12 mouse cellular contexts compared by ENCODE assay signal in the genomic region with DNA sequence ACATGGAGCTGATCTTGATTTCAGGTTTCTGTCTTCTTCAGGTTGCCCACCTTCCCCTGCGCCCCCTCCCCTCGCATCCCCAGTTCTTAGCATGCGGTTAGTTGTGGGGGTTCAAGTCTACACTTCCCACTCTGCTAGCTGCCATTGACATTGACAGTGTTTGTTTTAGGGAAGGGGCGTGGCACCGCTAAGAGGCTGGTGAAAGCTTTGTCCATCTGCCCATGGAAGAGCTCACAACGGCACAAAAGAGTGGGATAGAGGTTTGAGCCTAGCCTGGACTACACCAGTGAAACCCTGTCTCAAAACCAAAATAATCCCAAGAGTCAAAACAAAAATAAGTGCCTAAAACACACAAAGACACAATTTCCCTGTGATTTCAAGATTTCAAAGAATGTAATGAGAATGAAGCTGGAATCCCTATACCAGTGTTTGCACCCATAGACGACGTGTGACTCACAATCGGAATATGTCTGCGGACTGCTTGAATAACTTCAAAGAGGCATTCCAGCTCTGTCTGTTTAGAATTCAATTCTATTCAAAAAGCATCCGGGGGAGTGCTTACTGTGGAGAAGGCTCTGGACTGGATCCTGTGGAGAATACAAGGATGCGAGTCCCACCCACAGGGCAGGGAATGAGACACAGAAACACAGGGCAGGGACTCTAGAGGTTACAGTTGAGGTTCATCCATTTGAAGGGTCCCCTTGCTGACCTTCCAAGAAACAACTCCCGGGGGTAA.
A peak's percentile ranks its signal among the peaks of the same experiment; 100 is the strongest.
DNase-seq lines count a peak whose midpoint lies in the region; ATAC-seq and TF ChIP-seq lines count a peak whose summit lies in the region.
"Had no signal": no experiment of that assay in that cellular context is flagged by ENCODE, and none has a peak within 500 bp of the region (broad histone marks: within the 10 kb centered on the region; RNA-seq: fewer than 3 reads in every experiment).

No protein-coding gene starts in this region.

- no peak overlapping the region for H3K27ac ChIP-seq in lung, embryonic 14.5 days (ENCODE audit: low read depth)
- H3K27ac ChIP-seq in forebrain, embryonic 10.5 days, result peak overlapping the region; percentile 44; the same call in 1 of the 2 replicates
- H3K27ac ChIP-seq in hindbrain, embryonic 16.5 days (ENCODE audit: low read depth, low read length), result peak overlapping the region; percentile 25; the same call in 1 of the 2 replicates
- H3K27ac ChIP-seq: heart, embryonic 13.5 days; liver, embryonic 14.5 days had no signal

- 53% methylated on average over 13 of the region's 13 CpGs for WGBS in lung, embryonic 14.5 days
- WGBS in forebrain, embryonic 10.5 days, result 63% methylated on average over 13 of the region's 13 CpGs
- 34% methylated on average over 13 of the region's 13 CpGs for WGBS in hindbrain, embryonic 16.5 days

- H3K4me2 ChIP-seq in lung, embryonic 14.5 days, result no peak overlapping the region
- H3K4me2 ChIP-seq in hindbrain, embryonic 16.5 days (ENCODE audit: low read length), result no peak overlapping the region
- H3K4me2 ChIP-seq: heart, embryonic 13.5 days had no signal

- no peaks in the 10 kb centered on the region for H3K27me3 ChIP-seq in lung, embryonic 14.5 days (ENCODE audit: insufficient read depth, low read length)
- H3K27me3 ChIP-seq in forebrain, embryonic 10.5 days (ENCODE audit: poor library complexity, severe bottlenecking), result peaks cover 44% of the 10 kb centered on the region
- no peaks in the 10 kb centered on the region for H3K27me3 ChIP-seq in hindbrain, embryonic 16.5 days (replicated peaks; ENCODE audit: control insufficient read depth, insufficient read depth, low read length)

- TF ChIP-seq CTCF in lung, embryonic 14.5 days (IDR thresholded peaks at IDR 0.05; ENCODE audit: low read depth), result no peak

- H3K9ac ChIP-seq in lung, embryonic 14.5 days, result no peak overlapping the region
- H3K9ac ChIP-seq in hindbrain, embryonic 16.5 days (ENCODE audit: low read depth, low read length), result no peak overlapping the region
- H3K9ac ChIP-seq: heart, embryonic 13.5 days; liver, embryonic 14.5 days had no signal

- no peaks in the 10 kb centered on the region for H3K9me3 ChIP-seq in lung, embryonic 14.5 days (ENCODE audit: low read depth, low read length)
- no peaks in the 10 kb centered on the region for H3K9me3 ChIP-seq in forebrain, embryonic 10.5 days
- no peaks in the 10 kb centered on the region for H3K9me3 ChIP-seq in hindbrain, embryonic 16.5 days (ENCODE audit: control insufficient read depth, low read length)
- H3K9me3 ChIP-seq: heart, embryonic 13.5 days had no signal

- peak; percentile 4 for DNase-seq in lung, embryonic 14.5 days
- DNase-seq in lung, postnatal 25 days (ENCODE audit: low spot score), result no peak
- DNase-seq in forebrain, embryonic 10.5 days (ENCODE audit: extremely low spot score, low spot score), result no peak
- peak; percentile 22 for DNase-seq in retina, embryonic 14.5 days (ENCODE audit: low spot score)
- no peak for DNase-seq in spleen, postnatal 14 days (ENCODE audit: low spot score in 2 of 2)
- no peak for DNase-seq in adrenal gland, adult 8-10 months
- no peak for DNase-seq in cerebellum, adult 11 months
- DNase-seq: cerebellum, adult 11-12 months; kidney, adult 2 months had no signal

- H3K4me3 ChIP-seq in lung, embryonic 14.5 days (ENCODE audit: low read depth, low read length), result no peak overlapping the region
- no peak overlapping the region for H3K4me3 ChIP-seq in forebrain, embryonic 10.5 days
- H3K4me3 ChIP-seq in hindbrain, embryonic 16.5 days (ENCODE audit: low read length), result no peak overlapping the region
- H3K4me3 ChIP-seq: heart, embryonic 13.5 days had no signal

- no peaks in the 10 kb centered on the region for H3K36me3 ChIP-seq in lung, embryonic 14.5 days (ENCODE audit: insufficient read depth)
- H3K36me3 ChIP-seq in forebrain, embryonic 10.5 days (replicated peaks), result no peaks in the 10 kb centered on the region
- no peaks in the 10 kb centered on the region for H3K36me3 ChIP-seq in hindbrain, embryonic 16.5 days (ENCODE audit: control insufficient read depth, insufficient read depth, low read length)
- H3K36me3 ChIP-seq: heart, embryonic 13.5 days had no signal

- no peak for ATAC-seq in lung, embryonic 14.5 days (ENCODE audit: insufficient read depth)
- ATAC-seq in hindbrain, embryonic 16.5 days, result no peak

- H3K4me1 ChIP-seq in lung, embryonic 14.5 days (ENCODE audit: insufficient read depth), result no peaks in the 10 kb centered on the region
- H3K4me1 ChIP-seq in forebrain, embryonic 10.5 days, result peaks cover 30% of the 10 kb centered on the region
- H3K4me1 ChIP-seq in hindbrain, embryonic 16.5 days (ENCODE audit: control insufficient read depth, insufficient read depth, low read depth, low read length), result peaks cover 10% of the 10 kb centered on the region
- H3K4me1 ChIP-seq: heart, embryonic 13.5 days had no signal

Comparison
In these comparisons a context has a peak if more than half of its experiments do, and no peak if none do; other contexts are left out.
1. DNase-seq: peak in lung, embryonic 14.5 days (single experiment) and retina, embryonic 14.5 days (single experiment); none in lung, postnatal 25 days (single experiment), forebrain, embryonic 10.5 days (single experiment), spleen, postnatal 14 days (0 of 2), adrenal gland, adult 8-10 months (single experiment) and cerebellum, adult 11 months (single experiment).